Mouse (Mus musculus) left cerebral cortex, postnatal 4 days (tissue): ENCODE data around the gene Naaladl1. TPM values are rescaled to one million over a fixed set of nuclear protein-coding genes. Genes with fewer than 3 reads are reported as not detected.

Experiments
- DNase-seq: peaks from one replicate; pipeline ENCODE4 v3.0.0-alpha.2; 2022
- intact Hi-C: fragments of 180-260 bp; cut with DNase I; formaldehyde crosslinking; loops from one replicate; pipeline ENCODE4 v1.15.1; 2025
- total RNA-seq, 2 experiments: library from RNA; stranded (reverse); gene quantifications; 2 replicates each; pipeline ENCODE4 v1.2.3; 2021

The Naaladl1 gene
- total RNA-seq, 2 experiments from 2014 or later, result 0.14 to 0.32 TPM

DNA sequence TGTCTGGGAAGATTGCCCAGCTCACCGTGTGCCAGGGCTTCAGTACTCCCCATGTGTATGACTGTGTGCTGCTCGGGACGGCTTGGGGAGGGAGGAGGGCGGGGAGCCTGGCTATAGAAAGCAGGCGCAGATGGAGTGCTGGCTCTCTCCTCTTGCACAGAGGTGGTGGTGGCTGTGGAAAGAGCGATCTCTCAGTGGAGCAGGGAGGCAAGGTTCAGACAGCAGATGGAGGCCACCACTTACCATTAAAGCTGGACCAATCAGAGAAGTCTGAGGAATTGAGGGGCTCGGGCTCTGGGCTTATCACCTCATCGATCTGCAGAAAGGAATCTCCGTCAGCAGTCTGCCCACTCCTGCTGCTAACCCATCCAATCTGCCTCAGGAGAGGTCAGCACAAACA is 23.4 kb upstream of the Naaladl1 start, which contains the start of gene Gm28374:
TSS of gene Gm28374 (minus strand) at position 101 of the 400 bp plus-strand sequence.
- intact Hi-C loops, result no loop called here
- DNase-seq, result no peak

DNA sequence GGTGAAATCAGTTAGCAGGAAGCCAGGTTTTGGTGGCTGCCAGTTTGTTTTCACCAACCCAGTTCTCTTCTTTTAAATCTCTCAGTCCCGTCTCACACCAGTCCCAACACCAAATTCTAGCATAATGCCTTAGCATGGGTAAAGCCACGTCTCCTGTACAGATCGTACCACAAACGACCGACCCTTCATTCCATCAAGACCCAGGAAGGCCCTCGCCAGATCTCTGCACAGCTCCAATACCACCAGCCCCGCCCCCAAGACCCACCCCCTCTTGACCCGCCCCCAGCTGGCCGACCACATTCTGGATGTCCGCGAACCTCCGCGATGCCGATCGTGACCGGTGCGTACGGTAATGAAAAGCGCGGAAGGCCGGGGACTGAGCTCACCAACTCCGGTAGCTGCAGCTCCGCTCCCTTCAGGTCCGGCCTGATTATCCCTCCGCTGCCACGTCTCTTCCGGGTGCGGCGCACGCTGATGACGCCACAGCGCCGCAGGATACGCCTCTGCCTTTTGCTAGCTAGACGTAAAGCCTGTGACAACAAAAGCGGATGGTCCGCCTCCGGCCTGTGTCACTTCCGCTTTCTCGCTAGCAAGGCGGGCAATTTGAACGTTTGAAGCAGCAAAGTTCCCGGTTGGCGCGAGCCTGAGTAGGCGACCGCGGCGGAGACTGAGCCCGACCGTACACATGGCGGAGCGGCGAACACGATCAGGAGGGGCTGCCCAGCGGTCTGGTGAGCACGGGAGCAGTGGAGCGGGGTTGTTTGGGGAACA is 20.9 kb upstream of the Naaladl1 start, which contains the start of the genes Zfpl1 and Cdca5:
TSS of gene Zfpl1 (minus strand) at position 479 of the 771 bp plus-strand sequence.
TSS of gene Cdca5 (plus strand) at position 506 of the 771 bp plus-strand sequence.
- peak; percentile 98 for DNase-seq
- intact Hi-C loops, result no loop called here

DNA sequence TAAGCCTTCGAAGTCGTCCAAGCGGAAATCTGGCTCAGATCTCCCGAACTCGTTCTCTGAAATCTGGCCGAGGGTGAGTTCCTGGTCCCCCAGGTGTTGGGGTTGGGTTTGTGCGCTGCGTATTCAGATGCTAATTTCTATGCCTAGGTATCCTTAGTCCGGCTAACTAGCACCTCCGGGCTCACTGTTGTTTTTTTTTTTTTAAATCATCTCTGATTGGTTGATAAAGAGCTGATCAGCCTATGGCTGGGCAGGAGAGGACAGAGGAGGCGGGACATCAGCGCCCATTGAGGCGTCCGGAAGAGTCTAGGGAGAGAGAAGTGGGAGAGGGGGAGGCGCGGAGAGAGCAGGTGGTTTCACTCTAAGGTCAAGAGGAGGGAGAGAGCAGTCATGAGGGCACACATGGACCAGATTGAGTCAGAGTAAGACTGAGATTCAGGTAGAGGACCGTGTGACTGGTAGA is 20.1 kb upstream of the Naaladl1 start:
- peak; percentile 62 for DNase-seq
- intact Hi-C loops, result no loop called here

DNA sequence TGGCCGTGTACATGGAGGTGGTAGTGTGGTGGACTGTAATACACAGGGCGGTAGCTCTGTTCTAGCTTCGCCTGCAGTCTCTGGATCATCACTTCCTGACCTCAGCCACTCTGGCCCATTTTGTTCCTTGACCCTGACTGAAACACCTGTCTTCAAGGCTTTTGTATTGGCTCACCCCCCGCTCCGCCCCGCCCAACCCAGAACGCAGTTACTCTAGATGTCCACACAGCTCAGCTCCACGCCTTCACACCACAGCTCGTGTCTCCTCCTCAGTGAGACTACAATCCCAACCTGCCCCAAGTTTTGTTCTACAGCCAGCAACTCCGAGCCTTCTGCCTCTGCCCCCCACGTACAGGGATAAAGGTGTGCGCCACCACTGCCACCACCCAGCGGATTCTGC is 16.7 kb upstream of the Naaladl1 start:
- intact Hi-C loops, result no loop called here
- no peak for DNase-seq

DNA sequence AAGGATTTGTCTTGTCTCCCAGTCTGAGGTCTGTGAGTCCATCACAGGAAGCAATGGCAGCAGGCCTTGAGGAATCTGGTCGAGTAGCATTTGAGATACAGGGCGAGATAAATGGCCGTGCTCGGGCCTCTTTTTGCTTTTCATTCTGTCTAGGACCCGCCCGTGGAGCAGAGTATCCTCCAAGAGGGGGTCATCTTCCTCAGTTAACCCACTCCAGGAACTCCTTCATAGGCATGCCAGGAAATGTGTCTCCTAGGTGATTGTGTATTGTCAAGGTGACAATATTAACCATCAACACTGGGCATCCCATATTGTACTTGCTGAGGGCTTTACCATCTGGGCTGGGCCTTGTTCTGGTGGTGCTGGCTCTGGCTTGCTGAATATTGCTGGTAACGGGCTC is 11.5 kb upstream of the Naaladl1 start, which contains the start of gene AC131692.1:
TSS of gene AC131692.1 (plus strand) at position 301 of the 400 bp plus-strand sequence.
- DNase-seq, result no peak
- intact Hi-C loops, result no loop called here

DNA sequence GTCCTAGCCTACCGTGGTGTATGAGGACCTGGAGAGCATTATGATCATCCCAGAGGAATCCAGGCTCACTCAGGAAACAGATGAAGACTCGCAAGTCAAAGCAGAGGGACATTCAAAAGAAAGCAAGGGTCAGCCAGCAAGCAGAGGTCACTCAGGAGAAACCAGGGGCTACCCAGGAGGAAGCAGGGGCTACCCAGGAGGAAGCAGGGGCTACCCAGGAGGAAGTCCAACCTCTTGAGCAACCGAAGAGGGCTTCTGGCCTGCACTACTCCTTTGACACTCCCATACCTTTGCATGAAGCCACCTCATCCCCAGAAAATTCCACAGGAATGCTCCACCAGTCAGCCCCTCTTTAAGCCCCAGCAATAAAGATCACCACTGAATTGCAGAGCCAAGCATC is 7.7 kb upstream of the Naaladl1 start:
- intact Hi-C loops, result no loop called here
- no peak for DNase-seq

DNA sequence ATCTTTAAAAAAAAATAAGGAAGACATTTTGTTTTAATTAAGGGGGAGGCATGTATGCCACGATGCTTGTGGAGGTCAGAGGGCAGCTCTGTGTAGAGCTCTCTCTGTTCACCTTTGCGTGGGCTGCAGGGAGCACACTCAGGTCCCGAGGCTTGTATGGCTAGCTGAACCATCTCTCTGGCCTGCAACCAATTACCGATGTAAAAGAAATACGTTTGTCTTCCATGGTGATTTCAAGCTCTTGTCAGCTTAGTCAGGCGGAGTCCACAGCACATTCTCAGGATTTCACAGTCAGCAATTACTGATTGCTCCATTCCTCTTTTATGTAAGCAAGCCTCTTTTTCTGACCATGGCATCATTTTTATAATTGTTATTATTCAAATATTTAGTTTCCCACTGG is 4.4 kb upstream of the Naaladl1 start:
- intact Hi-C loops, result no loop called here
- no peak for DNase-seq

DNA sequence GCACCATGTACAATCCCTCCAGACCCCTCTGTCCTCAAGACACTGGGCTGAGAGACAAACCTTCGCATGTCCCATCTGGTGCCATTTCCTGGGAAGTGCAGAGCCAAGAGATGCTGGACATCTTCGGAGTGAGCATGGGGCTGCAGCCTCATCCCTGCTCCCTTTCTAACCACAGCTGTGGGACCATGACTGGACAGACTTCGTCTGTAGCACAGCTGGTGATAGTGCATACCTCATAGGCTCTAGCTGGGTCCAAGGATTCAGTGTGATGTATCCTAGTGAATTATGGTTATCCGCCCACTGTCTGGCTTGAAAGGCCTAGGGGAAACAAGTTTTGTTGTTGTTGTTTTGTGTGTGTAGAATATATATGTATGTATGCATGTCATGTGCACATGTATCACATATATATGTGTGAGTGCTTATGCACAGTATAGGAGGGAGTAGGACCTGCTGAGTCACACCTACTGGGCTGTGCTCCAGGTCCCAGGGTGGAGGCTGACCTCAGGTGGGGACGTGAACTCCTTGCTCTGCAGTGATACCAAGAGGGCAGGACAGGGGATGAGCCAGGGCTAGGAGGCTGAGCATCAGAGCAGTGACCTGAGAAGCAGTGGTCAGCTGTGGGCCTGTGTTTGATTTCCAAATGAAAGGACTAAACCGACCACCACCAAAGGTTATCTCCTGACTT is 3.3 kb upstream of the Naaladl1 start:
- intact Hi-C loops, result no loop called here
- DNase-seq, result no peak

DNA sequence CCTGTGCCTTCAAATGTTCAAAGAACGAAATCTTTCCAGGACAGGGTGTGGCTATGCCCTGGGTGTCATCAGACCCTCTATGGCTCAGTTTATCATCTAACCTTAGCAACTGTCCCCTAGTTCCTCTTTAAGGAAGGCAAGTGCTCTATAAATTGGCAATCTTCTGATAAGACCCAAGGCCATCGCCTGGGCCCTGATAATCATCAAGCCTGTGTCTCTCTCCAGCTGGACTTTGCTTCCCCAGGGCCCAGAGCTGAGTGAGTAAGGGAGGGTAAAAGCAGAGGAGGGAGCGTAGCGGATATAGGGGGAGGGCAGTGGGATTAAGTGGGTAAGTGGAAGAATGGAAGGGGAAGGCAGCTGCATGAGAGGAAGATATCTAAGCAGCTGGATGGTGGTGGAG is 1.1 kb upstream of the Naaladl1 start:
- DNase-seq, result no peak
- intact Hi-C loops, result no loop called here

DNA sequence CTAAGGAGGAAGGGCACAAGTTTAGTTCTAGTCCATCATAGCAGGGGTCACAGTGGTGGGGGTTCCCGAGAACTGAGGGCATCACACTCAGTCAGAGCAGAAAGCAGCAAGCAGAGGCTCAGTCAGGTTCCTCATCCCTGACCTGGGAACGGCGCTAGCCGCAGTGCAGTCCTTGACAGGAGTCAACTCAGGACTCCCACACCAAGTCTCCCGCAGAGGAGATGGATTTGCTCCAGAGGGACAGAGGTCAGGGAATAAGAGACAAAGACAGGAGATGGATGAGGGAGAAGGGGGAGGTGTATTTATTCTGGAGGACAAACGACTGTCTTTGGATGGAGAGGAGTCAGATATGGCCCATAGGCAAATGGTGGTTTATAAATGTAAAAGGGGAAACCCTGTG is 7.5 kb downstream of the Naaladl1 start:
- intact Hi-C loops, result no loop called here
- no peak for DNase-seq

DNA sequence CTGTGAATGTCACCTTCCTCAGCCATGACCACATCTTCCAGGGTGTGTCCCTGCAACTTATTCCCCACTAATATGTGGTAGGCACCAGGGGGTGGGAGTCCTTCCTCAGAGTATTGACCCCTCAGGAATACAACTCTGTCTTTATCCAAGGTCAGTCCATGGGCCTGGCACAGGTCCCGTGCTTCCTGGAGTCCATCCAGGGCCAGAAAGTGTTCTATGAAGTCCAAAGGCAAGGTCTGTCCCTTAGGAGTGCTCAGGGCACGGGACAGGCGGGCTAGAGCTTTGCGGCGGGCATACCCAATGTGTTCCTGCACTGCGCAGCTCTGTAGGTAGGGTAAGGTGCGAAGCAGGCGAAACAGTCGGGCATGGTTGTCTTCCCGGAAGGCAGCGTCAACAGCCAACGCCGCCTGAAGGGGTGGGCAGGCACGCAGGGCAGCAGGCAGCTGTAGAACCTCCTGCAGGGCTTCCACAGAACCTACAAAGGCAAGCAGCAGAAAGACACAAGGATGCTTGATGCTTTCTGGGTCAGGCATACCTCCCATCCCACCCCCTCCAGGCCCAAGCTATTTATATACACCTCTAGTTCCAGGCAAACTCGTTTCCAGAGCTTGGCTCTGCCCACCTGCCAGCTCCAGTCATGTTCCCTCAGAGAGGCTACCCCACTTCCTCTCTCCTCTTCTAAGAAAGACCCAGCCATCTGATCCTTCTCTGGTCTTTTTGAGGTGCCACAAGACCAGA is 10.7 kb downstream of the Naaladl1 start:
- intact Hi-C loops, result no loop called here
- DNase-seq, result no peak

DNA sequence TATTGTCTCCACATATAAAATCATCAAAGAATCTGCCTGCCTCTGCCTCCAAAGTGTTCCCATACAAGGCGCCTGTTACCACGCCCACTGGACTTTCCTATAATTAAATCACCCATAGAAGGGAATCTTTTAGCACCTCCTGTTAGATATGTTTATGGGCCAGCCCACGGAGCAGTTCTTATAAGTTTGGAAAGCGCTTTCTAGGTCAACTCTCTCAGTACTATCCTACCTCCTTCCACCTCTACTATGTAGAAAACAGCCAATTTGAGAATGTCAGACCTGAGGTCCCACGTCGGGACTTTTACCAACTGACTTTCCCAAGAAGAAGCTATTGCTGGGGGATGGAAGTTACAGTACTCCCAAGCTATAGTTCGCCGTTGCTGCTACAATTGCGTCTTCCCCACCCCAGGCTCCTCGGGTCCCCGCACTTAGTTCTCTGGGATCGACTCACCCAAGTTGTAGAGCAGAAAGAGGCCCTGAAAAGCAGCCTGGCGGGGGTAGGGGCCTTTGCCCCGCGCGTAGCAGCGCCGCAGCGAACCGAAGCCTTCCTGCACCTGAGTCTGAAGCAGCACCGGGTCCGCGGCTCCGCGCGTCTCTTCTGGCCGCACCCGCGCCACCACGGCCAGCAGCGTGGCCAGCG is 11.9 kb downstream of the Naaladl1 start:
- DNase-seq, result no peak
- intact Hi-C loops, result no loop called here

DNA sequence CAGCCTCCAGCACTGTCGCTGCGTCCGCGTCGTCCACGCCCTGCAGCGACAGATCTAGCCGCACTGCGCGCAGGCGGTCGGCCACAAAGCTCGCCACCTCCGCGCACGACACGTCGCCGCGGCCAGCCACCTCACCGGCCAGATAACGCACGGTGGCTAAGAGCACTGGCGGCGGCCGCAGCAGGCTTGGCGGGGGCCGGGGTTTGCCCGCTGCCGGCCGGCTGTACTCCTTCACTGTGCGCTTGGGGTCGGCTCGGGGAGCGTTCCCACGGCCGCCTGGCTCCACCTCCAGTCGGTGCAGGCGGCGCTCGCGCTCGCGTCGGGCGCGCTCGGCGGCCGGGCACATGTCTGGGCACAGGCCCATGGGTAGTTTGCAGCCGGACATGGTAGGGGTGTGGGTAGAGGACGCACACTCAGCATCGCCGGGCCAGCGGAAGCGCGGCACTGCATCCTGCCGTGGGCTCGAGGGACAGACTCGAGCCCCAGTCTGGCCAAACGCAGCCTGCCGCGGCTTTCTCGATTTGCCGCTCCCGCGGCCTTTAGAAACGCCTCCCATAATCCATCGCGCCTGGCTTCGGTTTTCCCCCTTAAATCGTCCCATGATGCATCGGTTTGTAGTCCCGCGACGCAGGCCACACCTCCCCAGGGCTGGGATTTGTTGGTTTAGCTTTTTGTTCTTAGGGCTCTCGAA is 12.5 kb downstream of the Naaladl1 start, which contains the start of gene Sac3d1:
TSS of gene Sac3d1 (minus strand) at position 665 of the 691 bp plus-strand sequence.
- intact Hi-C loops, result no loop called here
- peak; percentile 90 for DNase-seq

DNA sequence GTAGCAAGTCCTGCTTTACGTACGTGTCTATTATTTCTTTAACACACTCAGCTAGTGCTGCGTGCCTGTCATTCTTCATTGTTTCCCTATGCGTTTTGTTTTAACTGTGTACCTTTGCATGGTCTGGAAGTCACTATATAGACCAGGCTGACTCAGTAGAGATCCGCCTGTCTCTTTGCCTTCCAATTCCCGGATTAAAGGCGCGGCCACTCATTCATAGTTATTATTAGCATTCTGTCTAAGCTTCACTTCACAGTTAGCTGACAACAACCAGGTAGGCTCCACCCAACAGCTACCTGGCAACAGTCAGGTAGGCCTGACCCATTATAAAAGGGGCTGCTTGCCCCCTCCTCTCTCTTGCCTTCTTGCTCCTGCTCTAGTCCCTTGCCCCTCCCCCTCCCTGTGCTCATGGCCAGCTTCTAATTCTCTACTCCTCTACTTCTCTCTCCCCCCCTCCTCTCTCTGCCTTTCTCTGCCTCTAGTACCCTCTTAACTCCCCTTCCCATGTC is 13.1 kb downstream of the Naaladl1 start:
- intact Hi-C loops, result no loop called here
- DNase-seq, result peak; percentile 32

DNA sequence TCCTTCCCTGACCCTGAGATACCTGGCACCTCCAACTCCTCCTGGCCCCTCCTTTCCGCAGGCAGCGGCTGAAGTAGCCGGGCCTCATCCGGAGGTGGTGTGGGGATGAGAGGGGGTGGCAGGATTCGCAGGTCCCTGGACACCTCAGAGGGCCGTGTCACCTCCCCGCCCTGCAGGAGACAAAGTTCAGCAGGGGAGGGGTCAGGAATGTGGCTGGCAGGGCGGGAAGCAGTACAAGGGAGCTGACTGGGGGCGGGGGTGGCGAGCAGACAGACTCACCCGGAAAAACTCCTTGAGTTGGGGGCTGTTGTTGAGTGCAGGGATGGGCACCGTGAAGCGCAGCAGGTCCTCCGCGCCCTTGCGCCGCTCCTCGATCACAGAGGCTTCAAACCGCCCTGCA is 16.2 kb downstream of the Naaladl1 start:
- no peak for DNase-seq
- intact Hi-C loops, result no loop called here

DNA sequence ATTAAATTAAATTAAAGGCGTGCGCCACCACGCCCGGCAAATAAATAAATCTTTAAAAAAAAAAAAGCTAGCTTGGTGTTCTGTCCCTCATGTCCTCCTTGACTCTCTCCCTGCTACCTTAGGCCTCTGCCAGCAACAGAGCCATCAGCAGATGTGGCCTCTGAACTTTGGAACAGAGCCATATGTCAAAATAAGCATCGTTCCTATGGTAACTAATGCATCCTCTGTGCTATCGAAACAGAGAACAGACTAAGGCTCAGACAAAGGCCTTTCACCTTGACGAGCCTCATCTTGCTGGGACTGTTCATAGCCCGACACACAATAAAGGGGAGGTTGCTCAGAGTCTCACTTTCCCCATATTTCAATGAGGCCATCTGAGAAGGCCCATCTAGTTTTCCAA is 17.7 kb downstream of the Naaladl1 start:
- DNase-seq, result no peak
- intact Hi-C loops, result no loop called here

DNA sequence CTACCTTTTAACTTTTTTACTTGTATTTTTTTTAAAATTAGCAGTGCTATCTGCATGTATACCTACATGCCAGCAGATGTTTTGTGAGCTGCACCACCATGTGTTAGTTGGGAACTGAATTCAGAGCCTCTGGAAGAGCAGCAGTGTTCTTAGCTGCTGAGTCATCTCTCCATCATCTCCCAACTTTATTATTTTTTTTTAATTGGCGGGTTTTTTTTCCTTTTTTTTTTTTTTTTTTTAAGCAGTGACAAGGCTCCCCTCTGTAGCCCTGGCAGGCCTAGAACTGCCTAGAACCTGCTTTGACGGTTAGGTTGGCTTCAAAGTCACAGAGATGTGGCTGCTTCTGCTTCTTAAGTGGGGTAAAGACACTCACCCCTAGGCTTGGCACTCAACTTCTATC is 19.3 kb downstream of the Naaladl1 start:
- intact Hi-C loops, result no loop called here
- no peak for DNase-seq

DNA sequence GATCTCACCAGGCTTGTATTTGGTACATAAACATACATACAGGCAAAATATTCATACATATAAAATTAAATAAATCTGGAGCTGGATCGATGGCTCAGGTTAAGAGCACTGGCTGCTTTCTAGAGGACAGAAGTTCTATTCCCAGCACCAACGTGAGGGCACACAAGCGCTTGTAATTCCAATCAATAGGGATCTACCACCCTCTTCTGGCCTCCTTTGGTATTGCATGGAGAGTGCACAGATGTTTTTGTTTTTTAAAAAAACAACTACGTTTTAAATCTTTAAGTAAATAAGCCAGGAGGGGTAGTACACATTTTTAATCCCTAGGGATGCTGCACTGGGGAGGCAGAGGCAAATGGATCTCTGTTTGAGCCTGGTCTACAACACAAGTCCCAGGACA is 20.7 kb downstream of the Naaladl1 start:
- peak; percentile 32 for DNase-seq
- intact Hi-C loops, result no loop called here

DNA sequence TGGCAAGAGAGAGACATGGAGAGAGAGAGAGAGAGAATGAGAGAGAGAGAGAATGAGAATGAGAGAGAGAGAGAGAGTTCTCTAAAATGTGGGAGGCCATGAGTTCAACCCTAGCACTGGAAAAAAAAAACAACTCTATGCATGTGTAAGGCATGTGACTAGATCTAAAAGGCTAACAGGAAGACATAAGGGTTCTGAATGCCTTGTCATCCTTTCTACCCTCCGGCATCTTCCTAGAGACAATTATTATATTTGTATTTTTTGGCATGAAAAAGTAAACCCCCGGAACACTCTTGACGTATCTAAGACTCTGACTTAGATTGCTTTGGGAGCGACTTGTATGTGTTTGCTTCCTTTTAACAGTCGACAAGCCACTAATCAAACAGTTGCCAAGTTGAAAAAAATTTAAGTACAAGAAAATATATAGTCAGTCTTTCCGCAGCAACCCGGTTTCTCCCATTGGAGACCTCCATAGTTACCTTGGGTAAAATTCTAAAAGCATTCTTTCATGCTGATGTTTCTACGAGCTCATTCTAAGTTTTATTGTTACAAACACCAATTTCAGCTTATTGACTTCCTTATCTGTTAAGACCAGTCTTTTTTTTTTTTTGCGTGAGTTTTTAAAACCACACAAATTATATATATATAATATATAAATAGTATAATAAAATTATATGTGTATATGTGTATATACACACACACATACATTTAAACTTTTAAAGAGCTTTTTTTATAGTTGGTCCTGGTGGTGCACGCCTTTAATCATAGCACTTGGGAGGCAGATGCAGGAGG is 21.4 kb downstream of the Naaladl1 start:
- DNase-seq, result no peak
- intact Hi-C loops, result no loop called here
